24 mouse cellular contexts compared by ENCODE assay signal in the genomic region with DNA sequence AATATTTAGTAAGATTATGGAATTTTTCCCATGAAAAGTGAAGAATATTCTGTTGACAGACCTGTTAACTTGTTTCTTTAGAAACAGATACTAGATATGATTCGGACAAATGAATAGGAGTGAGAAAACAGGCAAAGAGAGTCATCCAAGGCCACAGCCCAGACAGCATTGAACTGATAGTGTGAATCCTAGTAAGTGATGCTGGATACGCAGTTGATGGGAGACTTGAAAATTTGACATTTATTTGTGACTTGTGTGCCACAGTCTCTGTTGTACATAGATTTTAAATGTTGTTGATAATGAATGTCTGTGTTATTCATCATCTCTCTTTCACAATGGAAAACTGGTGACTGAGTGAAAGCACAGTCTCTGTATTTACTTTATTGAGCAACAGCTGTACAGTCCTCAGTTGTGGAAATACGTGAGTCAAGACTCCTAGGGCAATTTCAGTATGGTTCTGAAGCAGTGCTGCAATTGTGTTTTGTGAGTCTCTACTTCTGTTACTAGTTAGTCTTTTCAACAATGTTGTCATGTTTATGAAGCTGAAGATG. TPM values are rescaled to one million over a fixed set of nuclear protein-coding genes. Genes with fewer than 3 reads are reported as not detected.
DNase-seq lines count a peak whose midpoint lies in the region; ATAC-seq and TF ChIP-seq lines count a peak whose summit lies in the region.
"Had no signal": no experiment of that assay in that cellular context is flagged by ENCODE, and none has a peak within 500 bp of the region (broad histone marks: within the 10 kb centered on the region; RNA-seq: fewer than 3 reads in every experiment).

No protein-coding gene starts in this region.

- 0 out of 2 replicates have a peak overlapping the region, but pooled peaks have one; percentile 27 for H3K27ac ChIP-seq in lung, embryonic 14.5 days (ENCODE audit: low read depth)
- no peak overlapping the region for H3K27ac ChIP-seq in intestine, embryonic 15.5 days
- no peak overlapping the region for H3K27ac ChIP-seq in midbrain, embryonic 16.5 days (ENCODE audit: low read length)
- H3K27ac ChIP-seq: embryonic facial prominence, embryonic 12.5 days; heart, adult 2 months; heart, embryonic 15.5 days; hindbrain, embryonic 13.5 days; kidney, postnatal 0 days; limb, embryonic 10.5 days; liver, embryonic 15.5 days; midbrain, embryonic 15.5 days had no signal

- H3K4me3 ChIP-seq in lung, embryonic 14.5 days (ENCODE audit: low read depth, low read length): no peak overlapping the region
- no peak overlapping the region for H3K4me3 ChIP-seq in lung, adult 2 months (replicated peaks; ENCODE audit: extremely low read depth, low read depth, low read length)
- H3K4me3 ChIP-seq in intestine, embryonic 15.5 days (replicated peaks): no peak overlapping the region
- H3K4me3 ChIP-seq in midbrain, embryonic 16.5 days (ENCODE audit: low read depth, low read length): no peak overlapping the region
- H3K4me3 ChIP-seq: embryonic facial prominence, embryonic 12.5 days; erythroblast, embryonic 14.5 days; heart, adult 2 months; heart, embryonic 15.5 days; hindbrain, embryonic 13.5 days; limb, embryonic 10.5 days; liver, embryonic 15.5 days; midbrain, embryonic 15.5 days had no signal

- H3K4me2 ChIP-seq in lung, embryonic 14.5 days: no peak overlapping the region
- no peak overlapping the region for H3K4me2 ChIP-seq in intestine, embryonic 15.5 days (replicated peaks)
- H3K4me2 ChIP-seq in midbrain, embryonic 16.5 days (ENCODE audit: low read length): no peak overlapping the region
- H3K4me2 ChIP-seq: embryonic facial prominence, embryonic 12.5 days; heart, embryonic 15.5 days; hindbrain, embryonic 13.5 days; liver, embryonic 15.5 days had no signal

- H3K9me3 ChIP-seq in lung, embryonic 14.5 days (ENCODE audit: low read depth, low read length): no peaks in the 10 kb centered on the region
- no peaks in the 10 kb centered on the region for H3K9me3 ChIP-seq in intestine, embryonic 15.5 days
- no peaks in the 10 kb centered on the region for H3K9me3 ChIP-seq in midbrain, embryonic 16.5 days (replicated peaks; ENCODE audit: control insufficient read depth, low read length, poor library complexity, severe bottlenecking)
- H3K9me3 ChIP-seq: embryonic facial prominence, embryonic 12.5 days; heart, embryonic 15.5 days; hindbrain, embryonic 13.5 days; limb, embryonic 10.5 days; liver, embryonic 15.5 days; midbrain, embryonic 15.5 days had no signal

- H3K27me3 ChIP-seq in lung, embryonic 14.5 days (ENCODE audit: insufficient read depth, low read length): no peaks in the 10 kb centered on the region
- H3K27me3 ChIP-seq in intestine, embryonic 15.5 days (replicated peaks): no peaks in the 10 kb centered on the region
- no peaks in the 10 kb centered on the region for H3K27me3 ChIP-seq in midbrain, embryonic 16.5 days (ENCODE audit: control insufficient read depth, insufficient read depth, low read depth, low read length)
- H3K27me3 ChIP-seq: embryonic facial prominence, embryonic 12.5 days; heart, embryonic 15.5 days; hindbrain, embryonic 13.5 days; liver, embryonic 15.5 days; midbrain, embryonic 15.5 days had no signal

- no peak for TF ChIP-seq CTCF in lung, embryonic 14.5 days (IDR thresholded peaks at IDR 0.05; ENCODE audit: low read depth)
- TF ChIP-seq CTCF in lung, adult 2 months (IDR thresholded peaks at IDR 0.05; ENCODE audit: insufficient read depth, low read length): no peak

- peak; percentile 36 for DNase-seq in lung, embryonic 14.5 days
- no peak for DNase-seq in lung, adult 2 months
- DNase-seq in 416B (ENCODE audit: low read depth): peak; percentile 0
- peak; percentile 49 for DNase-seq in adipocyte (ENCODE audit: low spot score)
- peak; percentile 18 for DNase-seq in lung, postnatal 25 days (ENCODE audit: low spot score)
- DNase-seq in urinary bladder, postnatal 14 days (ENCODE audit: low spot score): no peak
- DNase-seq: B cell, adult 2 months; cerebellum, adult 2 months; cerebellum, postnatal 25 days; gastrocnemius, postnatal 14 days; liver; right cerebral cortex, postnatal 4 days; thymus, postnatal 14 days had no signal

- no peak for TF ChIP-seq POLR2A in lung, adult 2 months (IDR thresholded peaks at IDR 0.05; ENCODE audit: borderline replicate concordance, extremely low read depth, low read depth, low read length)

- no peaks in the 10 kb centered on the region for H3K4me1 ChIP-seq in lung, embryonic 14.5 days (ENCODE audit: insufficient read depth)
- peaks cover 7% of the 10 kb centered on the region for H3K4me1 ChIP-seq in lung, adult 2 months (ENCODE audit: control insufficient read depth, insufficient read depth, low read length)
- H3K4me1 ChIP-seq in intestine, embryonic 15.5 days (replicated peaks): no peaks in the 10 kb centered on the region
- no peaks in the 10 kb centered on the region for H3K4me1 ChIP-seq in midbrain, embryonic 16.5 days (ENCODE audit: control insufficient read depth, insufficient read depth, low read length)
- H3K4me1 ChIP-seq: embryonic facial prominence, embryonic 12.5 days; heart, embryonic 15.5 days; liver, embryonic 15.5 days; midbrain, embryonic 15.5 days had no signal

- peak; percentile 48 for ATAC-seq in lung, embryonic 14.5 days (ENCODE audit: insufficient read depth)
- ATAC-seq in intestine, embryonic 15.5 days: no peak
- no peak for ATAC-seq in midbrain, embryonic 16.5 days

- H3K36me3 ChIP-seq in lung, embryonic 14.5 days (ENCODE audit: insufficient read depth): no peaks in the 10 kb centered on the region
- no peaks in the 10 kb centered on the region for H3K36me3 ChIP-seq in intestine, embryonic 15.5 days
- H3K36me3 ChIP-seq in midbrain, embryonic 16.5 days (ENCODE audit: control insufficient read depth, insufficient read depth, low read length): no peaks in the 10 kb centered on the region
- H3K36me3 ChIP-seq: embryonic facial prominence, embryonic 12.5 days; heart, embryonic 15.5 days; hindbrain, embryonic 13.5 days; limb, embryonic 10.5 days; liver, embryonic 15.5 days; midbrain, embryonic 15.5 days had no signal

- WGBS in lung, embryonic 14.5 days: 49% methylated on average over 3 of the region's 3 CpGs
- WGBS in lung, adult 2 months: 60% methylated on average over 3 of the region's 3 CpGs
- WGBS in intestine, embryonic 15.5 days: 86% methylated on average over 3 of the region's 3 CpGs
- WGBS in midbrain, embryonic 16.5 days: 83% methylated on average over 3 of the region's 3 CpGs

- no peak overlapping the region for H3K9ac ChIP-seq in lung, embryonic 14.5 days
- no peak overlapping the region for H3K9ac ChIP-seq in intestine, embryonic 15.5 days
- no peak overlapping the region for H3K9ac ChIP-seq in midbrain, embryonic 16.5 days (ENCODE audit: low read depth, low read length)
- H3K9ac ChIP-seq: embryonic facial prominence, embryonic 12.5 days; heart, embryonic 15.5 days; hindbrain, embryonic 13.5 days; liver, embryonic 15.5 days; midbrain, embryonic 15.5 days had no signal

RNA-seq across cellular contexts. Expression of a gene that starts 17.3 kb away (rescaled TPM):
- 31.3 and 37.3 TPM in 2 replicates for polyA plus RNA-seq in lung, embryonic 14.5 days (2014; fragmentation: Nextera tagmentation; extraction: Ambion mirVana)
- polyA plus RNA-seq in lung, adult 2 months (2012; rRNA removed): 61.0 and 75.4 TPM in 2 replicates
- 38.1 and 43.6 TPM in 2 replicates for polyA plus RNA-seq in intestine, embryonic 15.5 days (2015; fragmentation: Nextera tagmentation; extraction: Ambion mirVana)
- polyA plus RNA-seq in midbrain, embryonic 16.5 days (2015; fragmentation: Nextera tagmentation; extraction: Ambion mirVana): 13.6 and 15.5 TPM in 2 replicates
- polyA plus RNA-seq: erythroblast, embryonic 14.5 days had no signal

Comparison
In these comparisons a context has a peak if more than half of its experiments do, and no peak if none do; other contexts are left out.
1. DNase-seq: peak in lung, embryonic 14.5 days (single experiment), 416B (single experiment), adipocyte (single experiment) and lung, postnatal 25 days (single experiment); none in lung, adult 2 months (single experiment) and urinary bladder, postnatal 14 days (single experiment).